Mouse (Mus musculus) pancreas, adult 10 weeks (tissue): ENCODE measurements around the gene Rnf220. TPM values are rescaled to one million over a fixed set of nuclear protein-coding genes. Genes with fewer than 3 reads are reported as not detected.

Source experiments
- polyA plus RNA-seq: library from polyadenylated mRNA; stranded (reverse); fragments of 350-450 nt; fragmentation: Illumina TruSeq; extraction: RNeasy Lipid Tissue Mini Kit (QIAGEN cat#74804); gene quantifications from one replicate; pipeline ENCODE4 v1.2.3, GENCODE M21; 2015; ENCODE audit warnings: low read depth, low replicate concordance; ENCODE audit not compliant: insufficient read depth

Gene Rnf220
- polyA plus RNA-seq = 20.5 TPM

DNA sequence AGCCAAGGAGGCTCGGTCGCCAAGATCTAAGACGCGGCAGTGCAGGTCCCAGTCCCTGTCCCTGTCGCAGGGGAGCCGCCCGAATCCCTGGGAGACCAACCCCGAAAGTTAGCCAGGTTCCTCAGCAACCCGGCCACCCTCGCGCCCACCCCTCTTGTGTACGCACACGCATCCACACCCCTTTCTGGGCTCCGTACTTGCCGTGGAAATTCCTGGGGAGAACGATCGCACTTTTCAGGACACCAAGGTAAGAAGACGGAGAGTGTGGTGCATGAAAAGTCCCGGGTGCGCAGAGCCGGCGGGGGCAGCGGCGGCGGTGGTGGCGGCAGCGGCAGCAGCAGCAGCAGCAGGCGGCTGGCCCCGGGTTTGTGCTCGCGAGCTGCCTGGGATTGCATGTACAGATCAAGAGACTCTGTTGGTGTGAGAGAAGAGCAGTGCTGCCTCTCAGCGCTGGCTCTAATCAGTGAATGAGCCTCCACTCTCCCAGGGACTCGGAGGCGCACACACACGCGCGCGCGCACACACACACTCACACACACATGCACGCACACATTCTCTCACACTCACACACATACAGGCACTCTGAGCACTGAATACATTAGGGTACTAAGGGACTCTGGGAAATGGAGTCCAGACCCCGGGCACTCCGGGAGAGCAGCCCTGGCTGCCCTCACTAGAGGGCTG lies at the start of gene Rnf220:
TSS of gene Rnf220 (minus strand) at position 571 of the 684 bp plus-strand sequence.

GRCm38 (mm10) chr4:117251801-117252316 lies 245.0 kb downstream of the Rnf220 start, which contains the start of the genes Tmem53 and Armh1:
Gene Tmem53, plus strand, starts transcription at chr4:117251951.
Gene Armh1, minus strand, starts transcription at chr4:117252125.

Other genes starting within 250 kb of the Rnf220 start
- not detected for gene Tmem53, start 245.1 kb downstream of the Rnf220 start, polyA plus RNA-seq
- gene Armh1, start 244.9 kb downstream of the Rnf220 start, polyA plus RNA-seq = not detected
- gene Eri3, start 53.3 kb upstream of the Rnf220 start, polyA plus RNA-seq = 14.2 TPM
- 6.2 TPM for gene Dmap1, start 185.2 kb upstream of the Rnf220 start, polyA plus RNA-seq
- gene Gm12845, start 227.4 kb upstream of the Rnf220 start, polyA plus RNA-seq = not detected